Mouse (Mus musculus) liver, postnatal 0 days (tissue): ENCODE results near the gene Yy1.

Experiments used
- CTCF ChIP-seq: sonication (generic); IDR thresholded peaks from 2 replicates; pipeline ENCODE4 v1.5.1; 2016; ENCODE audit warnings: antibody characterized with exemption, low read depth
- EP300 ChIP-seq: IDR thresholded peaks from 2 replicates; pipeline ENCODE4 v1.6.1; 2016; ENCODE audit warnings: antibody characterized with exemption, low read depth, mild to moderate bottlenecking

DNA sequence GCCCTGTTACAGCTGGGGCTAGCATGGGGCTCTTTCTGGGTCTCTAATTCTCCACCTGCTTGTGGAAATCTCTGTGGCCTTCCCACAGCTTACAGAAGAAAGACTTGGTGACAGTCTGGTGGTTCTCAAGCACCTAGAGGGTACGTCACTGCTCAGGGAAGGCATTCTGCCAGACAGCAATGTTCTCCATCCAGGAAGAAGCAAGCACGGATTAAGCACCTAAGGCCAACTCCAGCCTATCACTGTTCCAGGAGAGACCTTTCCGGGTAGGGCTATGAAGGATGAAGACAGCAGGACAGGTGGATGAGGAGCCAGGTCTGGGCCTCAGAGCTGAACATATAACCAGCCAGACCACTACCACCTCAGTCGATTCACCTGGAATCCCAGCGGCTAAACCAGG is 42.0 kb downstream of the Yy1 start:
- TF ChIP-seq CTCF = no peak
- TF ChIP-seq EP300 = no peak
